Mouse (Mus musculus) gastrocnemius, adult 2 months (tissue): ENCODE measurements around the gene Adgrv1. TPM values are rescaled to one million over a fixed set of nuclear protein-coding genes. Genes with fewer than 3 reads are reported as not detected.

Experiments
- DNase-seq: peaks from one replicate; pipeline ENCODE4 v3.0.0; 2022
- H3K27ac ChIP-seq: fragments of 200-600 bp; 2 replicates; pipeline ENCODE4 v1.8.1; 2022; ENCODE audit warnings: mild to moderate bottlenecking
- H3K4me3 ChIP-seq: fragments of 200-600 bp; 2 replicates; pipeline ENCODE4 v1.8.1; 2022; ENCODE audit warnings: mild to moderate bottlenecking, moderate library complexity
- CTCF ChIP-seq: fragments of 200-600 bp; IDR thresholded peaks from 2 replicates; pipeline ENCODE4 v1.8.1; 2022; ENCODE audit warnings: antibody characterized with exemption, mild to moderate bottlenecking, moderate library complexity
- intact Hi-C: fragments of 180-260 bp; cut with DNase I; formaldehyde crosslinking; loops from one replicate; pipeline ENCODE4 v1.15.1; 2025
- total RNA-seq, 2 experiments: library from RNA; stranded (reverse); gene quantifications; 2 replicates each; pipeline ENCODE4 v1.2.3; 2021

Gene Adgrv1
- total RNA-seq, 2 experiments from 2014 or later, result not detected

GRCm38 (mm10) chr13:81130742-81131524 lies 502.0 kb downstream of the Adgrv1 start:
- intact Hi-C loops, result no loop called here
- DNase-seq, result no peak
- Histone ChIP-seq H3K27ac (no peak overlapping the region), H3K4me3 (no peak overlapping the region)
- no peak for TF ChIP-seq CTCF

- no peak for TF ChIP-seq CTCF
- no peak overlapping the region for H3K4me3 ChIP-seq
- DNase-seq, result no peak
- intact Hi-C loops, result no loop called here
- H3K27ac ChIP-seq, result no peak overlapping the region
These were observed 507.1 kb downstream of the Adgrv1 start for GRCm38 (mm10) chr13:81125846-81126245.

GRCm38 (mm10) chr13:81122238-81122637 lies 510.7 kb downstream of the Adgrv1 start:
- no peak for TF ChIP-seq CTCF
- Histone ChIP-seq H3K27ac (no peak overlapping the region), H3K4me3 (no peak overlapping the region)
- intact Hi-C loops, result no loop called here
- DNase-seq, result no peak

- intact Hi-C loops, result loop anchor here (2.0 kb wide), 1 partner anchor 18 kb away; no protein-coding TSS in a partner anchor
- Histone ChIP-seq H3K27ac (peak overlapping the region; percentile 83; the same call in 1 of the 2 replicates), H3K4me3 (no peak overlapping the region)
- peak; percentile 19 for DNase-seq
- TF ChIP-seq CTCF, result no peak
These were observed 522.5 kb downstream of the Adgrv1 start for GRCm38 (mm10) chr13:81110479-81110878.

- intact Hi-C loops, result loop anchor here (2.0 to 5.0 kb wide), 2 partner anchors 19 to 147 kb away; no protein-coding TSS in a partner anchor
These were observed 523.3 kb downstream of the Adgrv1 start for GRCm38 (mm10) chr13:81109676-81110075.

GRCm38 (mm10) chr13:81108526-81109302 lies 524.2 kb downstream of the Adgrv1 start:
- peak overlapping the region; percentile 83 for H3K27ac ChIP-seq
- peak; percentile 24 for DNase-seq
- H3K4me3 ChIP-seq, result no peak overlapping the region
- intact Hi-C loops, result loop anchor here (5.0 kb wide), 1 partner anchor 146 kb away; no protein-coding TSS in a partner anchor
- TF ChIP-seq CTCF, result no peak

More at GRCm38 (mm10) chr13:81109676-81110075, 523.3 kb downstream of the Adgrv1 start:
- Histone ChIP-seq H3K27ac (peak overlapping the region; percentile 83), H3K4me3 (no peak overlapping the region)
- peak; percentile 57 for DNase-seq
- no peak for TF ChIP-seq CTCF

GRCm38 (mm10) chr13:81107436-81107835 lies 525.5 kb downstream of the Adgrv1 start:
- intact Hi-C loops, result loop anchor here (5.0 kb wide), 1 partner anchor 145 kb away; no protein-coding TSS in a partner anchor
- no peak for DNase-seq
- TF ChIP-seq CTCF, result no peak
- Histone ChIP-seq H3K27ac (no peak overlapping the region), H3K4me3 (no peak overlapping the region)

GRCm38 (mm10) chr13:81103794-81104193 lies 529.2 kb downstream of the Adgrv1 start:
- peak; percentile 57 for DNase-seq
- H3K4me3 ChIP-seq, result no peak overlapping the region
- TF ChIP-seq CTCF, result no peak
- no peak overlapping the region for H3K27ac ChIP-seq
- intact Hi-C loops, result loop anchor here (5.0 kb wide), 1 partner anchor 76 kb away; no protein-coding TSS in a partner anchor

GRCm38 (mm10) chr13:81096424-81096823 lies 536.5 kb downstream of the Adgrv1 start:
- no peak for DNase-seq
- no peak overlapping the region for H3K27ac ChIP-seq
- no peak overlapping the region for H3K4me3 ChIP-seq
- no peak for TF ChIP-seq CTCF
- intact Hi-C loops, result no loop called here

GRCm38 (mm10) chr13:81094513-81094912 lies 538.4 kb downstream of the Adgrv1 start:
- TF ChIP-seq CTCF, result no peak
- intact Hi-C loops, result no loop called here
- DNase-seq, result no peak

GRCm38 (mm10) chr13:81090051-81090836 lies 542.7 kb downstream of the Adgrv1 start:
- intact Hi-C loops, result no loop called here
- no peak overlapping the region for H3K27ac ChIP-seq
- TF ChIP-seq CTCF, result no peak
- no peak for DNase-seq
- H3K4me3 ChIP-seq, result no peak overlapping the region

More at GRCm38 (mm10) chr13:81094513-81094912, 538.4 kb downstream of the Adgrv1 start:
- Histone ChIP-seq H3K4me3 (no peak overlapping the region), H3K27ac (peak overlapping the region; percentile 48; the same call in 1 of the 2 replicates)

GRCm38 (mm10) chr13:81086969-81087682 lies 545.8 kb downstream of the Adgrv1 start:
- Histone ChIP-seq H3K27ac (no peak overlapping the region), H3K4me3 (no peak overlapping the region)
- TF ChIP-seq CTCF, result no peak
- intact Hi-C loops, result no loop called here
- no peak for DNase-seq
